Mouse (Mus musculus) CD4-positive helper T cell, adult 2 months (primary cell): ENCODE measurements around the gene Mtfr1l.
"Not testable (repeated sequence)": the region's sequence is repeated elsewhere in the genome, so short reads cannot be mapped to it uniquely, and the experiment has no call there.

Experiments used
- DNase-seq: peaks from one replicate; pipeline ENCODE4 v3.0.0-alpha.2; 2012; ENCODE audit warnings: low read depth, missing footprints, low spot score

Gene Mtfr1l

GRCm38 (mm10) chr4:134516981-134517380 is 18.2 kb downstream of the Mtfr1l start:
- no peak for DNase-seq

GRCm38 (mm10) chr4:134515614-134516013 is 19.6 kb downstream of the Mtfr1l start:
- DNase-seq, result no peak

- no peak for DNase-seq
Observed at GRCm38 (mm10) chr4:134514309-134514930, 20.8 kb downstream of the Mtfr1l start.

GRCm38 (mm10) chr4:134512798-134513197 is 22.4 kb downstream of the Mtfr1l start:
- DNase-seq, result peak; percentile 61

GRCm38 (mm10) chr4:134511730-134512129 is 23.5 kb downstream of the Mtfr1l start:
- DNase-seq, result no peak

GRCm38 (mm10) chr4:134510845-134511411 is 24.3 kb downstream of the Mtfr1l start, which contains the start of gene Aunip:
TSS of gene Aunip (plus strand) at chr4:134510999.
- peak; percentile 88 for DNase-seq

GRCm38 (mm10) chr4:134510396-134510795 is 24.8 kb downstream of the Mtfr1l start:
- DNase-seq, result no peak

GRCm38 (mm10) chr4:134506713-134507112 is 28.5 kb downstream of the Mtfr1l start:
- no peak for DNase-seq

GRCm38 (mm10) chr4:134505966-134506594 is 29.1 kb downstream of the Mtfr1l start:
- DNase-seq, result no peak

- no peak for DNase-seq
Observed at GRCm38 (mm10) chr4:134505303-134505789, 29.8 kb downstream of the Mtfr1l start.

- DNase-seq, result no peak
Observed at GRCm38 (mm10) chr4:134503686-134504357, 31.4 kb downstream of the Mtfr1l start.

GRCm38 (mm10) chr4:134501095-134501494 is 34.1 kb downstream of the Mtfr1l start:
- no peak for DNase-seq

- DNase-seq, result not testable (repeated sequence)
Observed at GRCm38 (mm10) chr4:134498983-134499382, 36.2 kb downstream of the Mtfr1l start.

GRCm38 (mm10) chr4:134497986-134498731 is 37.0 kb downstream of the Mtfr1l start:
- no peak for DNase-seq

GRCm38 (mm10) chr4:134497223-134497622 is 38.0 kb downstream of the Mtfr1l start:
- DNase-seq, result no peak

- DNase-seq, result peak; percentile 66
Observed at GRCm38 (mm10) chr4:134496595-134497210, 38.5 kb downstream of the Mtfr1l start, which contains the start of gene Paqr7. TSS of gene Paqr7 (plus strand) at chr4:134496697.

GRCm38 (mm10) chr4:134495546-134495923 is 39.7 kb downstream of the Mtfr1l start:
- DNase-seq, result no peak

GRCm38 (mm10) chr4:134494780-134495545 is 40.2 kb downstream of the Mtfr1l start:
- DNase-seq, result peak; percentile 93

- not testable (repeated sequence) for DNase-seq
Observed at GRCm38 (mm10) chr4:134494161-134494560, 41.0 kb downstream of the Mtfr1l start.

- DNase-seq, result no peak
Observed at GRCm38 (mm10) chr4:134491716-134492115, 43.5 kb downstream of the Mtfr1l start.
